Mouse (Mus musculus) megakaryocyte, embryonic 14.5 days (primary cell): ENCODE data around the gene Wnt2b. TPM values are rescaled to one million over a fixed set of nuclear protein-coding genes. Genes with fewer than 3 reads are reported as not detected.
A peak's percentile ranks its signal among the peaks of the same experiment; 100 is the strongest.

Source experiments
- H3K27me3 ChIP-seq: replicated peaks from 2 replicates; pipeline ENCODE3; 2012; ENCODE audit warnings: inconsistent platforms
- H3K36me3 ChIP-seq: replicated peaks from 2 replicates; pipeline ENCODE3; 2012; ENCODE audit warnings: low read length, inconsistent platforms, mixed read lengths
- H3K4me1 ChIP-seq: 2 replicates; pipeline ENCODE4 v1.6.1; 2012; ENCODE audit warnings: inconsistent platforms
- H3K4me3 ChIP-seq: replicated peaks from 2 replicates; pipeline ENCODE3; 2012; ENCODE audit warnings: moderate library complexity, mild to moderate bottlenecking, inconsistent platforms
- H3K9me3 ChIP-seq: 2 replicates; pipeline ENCODE4 v1.6.1; 2012; ENCODE audit warnings: inconsistent platforms
- FLI1 ChIP-seq: IDR thresholded peaks from 2 replicates; pipeline ENCODE4 v1.6.1; 2012; ENCODE audit warnings: low read length, inconsistent platforms, mixed read lengths
- GATA1 ChIP-seq: IDR thresholded peaks from 3 replicates; pipeline ENCODE4 v1.6.1; 2012; ENCODE audit warnings: mixed read lengths, low read length, inconsistent platforms, borderline replicate concordance
- polyA plus RNA-seq: library from polyadenylated mRNA; stranded (reverse); fragments of >175 nt; gene quantifications from 2 replicates; pipeline ENCODE4 v1.2.3, GENCODE M21; 2012; ENCODE audit warnings: low replicate concordance; ENCODE audit not compliant: insufficient read depth

The Wnt2b gene
- polyA plus RNA-seq = not detected in 2 replicates

DNA sequence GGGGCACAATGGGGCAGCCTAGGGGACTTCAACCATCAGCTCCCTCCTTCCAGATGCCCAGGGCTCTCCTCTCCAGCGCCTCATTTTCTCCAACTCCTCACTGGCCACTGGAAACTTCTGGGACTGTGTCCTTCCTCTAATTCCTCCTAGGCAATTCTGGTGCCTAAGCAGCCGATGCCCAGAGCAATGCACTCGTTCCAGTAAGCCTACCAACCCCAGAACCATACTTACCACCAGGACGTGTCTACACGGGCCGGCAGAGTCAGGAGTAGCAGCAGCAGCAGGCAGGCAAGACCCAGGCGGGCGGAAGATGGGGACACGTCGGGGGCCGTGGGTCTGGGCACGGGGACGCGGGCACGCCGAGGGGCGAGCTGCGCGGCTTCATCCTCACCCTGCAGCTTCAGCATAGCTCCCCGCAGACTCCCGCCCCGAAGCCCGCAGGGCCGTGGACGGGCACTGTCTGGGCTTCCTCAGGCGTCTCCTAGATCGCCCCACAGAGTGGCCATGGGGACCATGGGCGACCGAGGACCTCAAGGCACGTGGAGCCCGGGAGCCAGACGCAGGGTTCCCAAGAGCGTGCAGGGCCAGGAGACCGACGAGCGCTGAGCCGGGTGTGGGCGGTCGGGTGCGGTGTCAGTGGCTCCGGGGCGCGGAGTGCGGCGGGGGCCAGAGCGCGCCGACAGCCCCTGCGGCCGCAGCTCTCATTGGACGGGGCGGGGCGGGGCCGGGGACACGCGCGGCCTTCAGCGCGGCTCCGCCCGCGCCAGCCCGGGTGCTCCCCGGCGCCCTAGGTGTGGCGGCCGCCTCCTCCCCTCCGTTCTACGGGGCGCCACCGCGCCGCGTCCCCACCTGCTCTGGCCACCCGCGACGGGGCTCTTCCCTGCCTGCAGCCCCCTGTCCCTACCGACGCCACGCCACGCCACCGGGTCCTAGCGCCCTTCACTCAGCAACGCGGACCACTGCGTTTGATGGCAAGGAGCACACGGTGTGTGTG, at the start of gene Wnt2b:
TSS of gene Wnt2b (minus strand) at position 856 of the 994 bp plus-strand sequence.
- Histone ChIP-seq H3K9me3 (no peaks in the 10 kb centered on the region), H3K27me3 (peaks cover 82% of the 10 kb centered on the region), H3K4me1 (peaks cover 50% of the 10 kb centered on the region), H3K4me3 (peak within 1 kb of the TSS; percentile 92), H3K36me3 (peaks cover 2% of the 10 kb centered on the region)
- TF ChIP-seq GATA1 (no peak), FLI1 (no peak)

GRCm38 (mm10) chr3:105010681-105011339, 49.1 kb upstream of the Wnt2b start:
- Histone ChIP-seq H3K4me1 (no peaks in the 10 kb centered on the region), H3K4me3 (no peak overlapping the region), H3K9me3 (no peaks in the 10 kb centered on the region), H3K27me3 (peaks cover 7% of the 10 kb centered on the region), H3K36me3 (no peaks in the 10 kb centered on the region)
- TF ChIP-seq FLI1 = no peak
- no peak for TF ChIP-seq GATA1

DNA sequence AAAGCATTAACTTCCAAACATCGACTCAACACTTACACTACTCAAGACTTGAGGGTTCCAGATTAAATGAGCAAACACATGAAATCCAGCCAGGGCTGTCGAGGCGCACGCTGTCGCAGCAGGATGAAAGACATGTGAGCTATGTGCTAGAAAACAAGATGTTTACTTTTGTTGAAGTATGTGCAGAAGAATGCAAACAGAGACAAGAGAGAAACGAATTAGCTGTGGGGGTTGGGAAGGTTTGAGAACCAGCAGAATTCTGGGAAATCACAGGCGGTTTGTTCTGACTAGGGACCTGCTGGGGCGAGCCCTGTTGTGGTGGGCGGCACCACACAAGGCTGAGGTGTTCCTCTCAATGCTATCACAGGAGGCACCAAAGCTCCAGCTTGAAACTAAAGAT, 46.3 kb upstream of the Wnt2b start:
- no peaks in the 10 kb centered on the region for H3K4me1 ChIP-seq
- no peaks in the 10 kb centered on the region for H3K36me3 ChIP-seq
- TF ChIP-seq FLI1 (no peak), GATA1 (no peak)
- H3K4me3 ChIP-seq = no peak overlapping the region
- no peaks in the 10 kb centered on the region for H3K9me3 ChIP-seq
- peaks cover 13% of the 10 kb centered on the region for H3K27me3 ChIP-seq

DNA sequence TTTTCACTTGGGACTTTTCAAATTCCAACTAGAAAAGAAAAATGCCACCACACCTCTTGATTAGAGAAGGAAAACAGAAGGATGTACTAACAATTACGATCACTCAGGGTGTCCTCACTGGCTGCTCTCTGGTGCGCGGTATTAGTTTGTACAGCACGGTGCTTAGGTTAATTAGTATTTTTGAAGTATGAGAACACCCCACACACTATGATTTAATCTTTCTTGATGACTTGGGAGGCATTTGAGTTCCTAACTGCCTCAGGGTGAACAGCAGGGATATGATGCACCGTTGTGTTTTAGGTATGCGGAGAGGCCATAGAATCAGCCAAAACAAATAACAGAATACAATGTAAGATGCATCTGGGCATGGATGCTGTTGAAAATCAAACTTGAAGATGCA, 44.4 kb upstream of the Wnt2b start:
- Histone ChIP-seq H3K27me3 (peaks cover 17% of the 10 kb centered on the region), H3K36me3 (no peaks in the 10 kb centered on the region), H3K4me3 (no peak overlapping the region), H3K4me1 (peaks cover 5% of the 10 kb centered on the region), H3K9me3 (no peaks in the 10 kb centered on the region)
- TF ChIP-seq FLI1 (no peak), GATA1 (no peak)

DNA sequence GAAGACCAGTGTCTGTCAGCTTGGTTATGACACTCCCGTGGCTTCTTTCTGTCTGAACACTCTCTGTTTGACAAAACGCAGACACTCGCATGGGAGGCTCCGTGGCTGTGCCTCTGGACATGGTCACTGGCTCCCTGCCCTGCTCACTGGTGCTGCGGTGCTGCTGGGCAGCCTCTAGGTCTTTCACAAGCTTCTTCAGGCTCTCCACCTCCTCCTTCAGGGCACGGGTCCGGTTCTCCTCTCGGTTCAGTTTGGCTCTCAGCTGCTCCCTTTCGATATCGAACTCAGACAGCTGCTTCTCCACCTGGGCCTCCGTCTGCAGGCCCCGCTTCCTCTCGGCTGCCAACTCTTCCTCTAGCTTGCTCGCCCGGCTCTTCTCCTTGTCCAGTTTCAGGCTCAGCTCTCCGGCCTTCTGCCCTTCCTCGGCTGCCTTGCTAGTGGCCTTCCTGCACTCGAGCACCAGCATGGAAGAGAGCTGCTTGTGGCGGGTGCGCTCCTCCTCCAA, 43.9 kb upstream of the Wnt2b start:
- no peak for TF ChIP-seq GATA1
- TF ChIP-seq FLI1 = no peak
- H3K4me3 ChIP-seq = no peak overlapping the region

GRCm38 (mm10) chr3:105005011-105005410, 43.3 kb upstream of the Wnt2b start:
- no peak overlapping the region for H3K4me3 ChIP-seq
- no peaks in the 10 kb centered on the region for H3K36me3 ChIP-seq
- H3K4me1 ChIP-seq = peaks cover 7% of the 10 kb centered on the region
- H3K27me3 ChIP-seq = peaks cover 17% of the 10 kb centered on the region
- no peak for TF ChIP-seq GATA1
- no peak for TF ChIP-seq FLI1
- no peaks in the 10 kb centered on the region for H3K9me3 ChIP-seq

More for the DNA sequence above, 43.9 kb upstream of the Wnt2b start:
- no peaks in the 10 kb centered on the region for H3K9me3 ChIP-seq
- peaks cover 7% of the 10 kb centered on the region for H3K4me1 ChIP-seq
- H3K36me3 ChIP-seq = no peaks in the 10 kb centered on the region
- H3K27me3 ChIP-seq = peaks cover 17% of the 10 kb centered on the region

DNA sequence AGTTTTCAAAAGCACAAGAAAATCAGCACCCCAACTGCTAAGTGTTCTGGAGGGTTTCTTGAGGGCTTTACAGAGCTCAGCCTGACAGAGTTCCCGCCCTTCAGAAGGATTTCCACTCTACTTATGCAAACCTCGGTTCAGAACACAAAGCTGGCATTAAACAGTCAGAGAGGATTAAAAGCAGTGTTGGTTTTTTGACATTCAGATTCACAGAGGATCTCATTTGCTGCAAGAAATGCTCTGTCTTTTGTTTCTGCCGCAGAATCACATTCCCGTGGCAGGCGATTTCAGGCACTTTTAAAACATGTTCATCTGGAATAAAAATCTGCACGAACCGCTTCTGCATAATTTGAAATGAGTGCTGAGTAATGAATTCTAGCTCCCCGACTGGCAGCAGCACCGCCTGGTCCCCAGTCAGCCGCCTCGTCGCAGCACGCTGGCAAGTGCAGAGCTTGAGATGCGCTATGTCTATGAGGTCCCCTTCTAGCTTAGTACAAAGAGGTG, 42.3 kb upstream of the Wnt2b start:
- no peak for TF ChIP-seq GATA1
- no peak for TF ChIP-seq FLI1
- Histone ChIP-seq H3K27me3 (peaks cover 26% of the 10 kb centered on the region), H3K4me3 (no peak overlapping the region), H3K9me3 (no peaks in the 10 kb centered on the region), H3K4me1 (peaks cover 7% of the 10 kb centered on the region), H3K36me3 (no peaks in the 10 kb centered on the region)

GRCm38 (mm10) chr3:105001374-105001773, 39.7 kb upstream of the Wnt2b start:
- peaks cover 44% of the 10 kb centered on the region for H3K27me3 ChIP-seq
- no peaks in the 10 kb centered on the region for H3K9me3 ChIP-seq
- H3K4me3 ChIP-seq = peak overlapping the region; percentile 70
- peaks cover 7% of the 10 kb centered on the region for H3K4me1 ChIP-seq
- no peaks in the 10 kb centered on the region for H3K36me3 ChIP-seq
- TF ChIP-seq FLI1 = no peak

GRCm38 (mm10) chr3:105000561-105000960, 38.8 kb upstream of the Wnt2b start:
- Histone ChIP-seq H3K4me3 (no peak overlapping the region), H3K9me3 (no peaks in the 10 kb centered on the region), H3K4me1 (peaks cover 7% of the 10 kb centered on the region), H3K36me3 (no peaks in the 10 kb centered on the region), H3K27me3 (peaks cover 47% of the 10 kb centered on the region)
- TF ChIP-seq GATA1 = no peak
- no peak for TF ChIP-seq FLI1

DNA sequence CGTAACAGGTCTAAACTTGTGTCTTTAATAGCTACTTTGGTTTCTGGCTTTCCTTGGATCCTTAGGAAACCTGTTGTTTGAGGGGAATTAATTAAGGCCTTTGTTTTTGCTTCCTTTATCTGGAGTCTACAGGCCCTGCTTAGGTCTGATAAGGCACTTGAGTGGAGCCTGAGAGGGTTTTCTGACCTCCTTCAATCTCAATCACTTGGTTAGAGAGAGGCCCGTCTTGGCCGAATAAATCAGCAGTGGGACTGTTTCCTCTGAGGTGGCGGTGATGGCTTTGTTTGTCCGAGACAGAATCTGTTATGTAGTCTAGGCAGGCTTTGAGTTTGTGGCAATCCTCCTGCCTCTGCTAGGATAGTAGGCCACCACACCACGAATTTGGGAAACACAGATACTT, 35.8 kb upstream of the Wnt2b start:
- no peak overlapping the region for H3K4me3 ChIP-seq

More for the DNA sequence above, 35.8 kb upstream of the Wnt2b start:
- TF ChIP-seq GATA1 (no peak), FLI1 (no peak)
- Histone ChIP-seq H3K36me3 (no peaks in the 10 kb centered on the region), H3K4me1 (peaks cover 13% of the 10 kb centered on the region), H3K27me3 (peaks cover 50% of the 10 kb centered on the region), H3K9me3 (no peaks in the 10 kb centered on the region)
